Mouse (Mus musculus) kidney, embryonic 16.5 days (tissue): ENCODE measurements at regions not wholly inside any gene's neighbourhood (a gene's known extent, or its start where the extent isn't known, plus 50 kb on each side); places are given as distances from the start of the nearest gene placed in this dataset.

Source experiments
- ATAC-seq: fragments of 200-750 bp; cut with Nextera tagmentation; 2 replicates; pipeline ENCODE4 v1.8.0; 2017; ENCODE audit warnings: moderate TSS enrichment; ENCODE audit not compliant: low FRiP score, low TSS enrichment
- H3K27ac ChIP-seq: fragments of 300-500 bp; sonication (generic); 2 replicates; pipeline ENCODE4 v1.5.1; 2014; ENCODE audit warnings: low read length
- H3K27me3 ChIP-seq: fragments of 300-500 bp; sonication (generic); 2 replicates; pipeline ENCODE4 v1.6.1; 2014; ENCODE audit warnings: low read length, control low read depth, mixed read lengths; ENCODE audit not compliant: insufficient read depth
- H3K36me3 ChIP-seq: fragments of 300-500 bp; sonication (generic); 2 replicates; pipeline ENCODE4 v1.6.1; 2014; ENCODE audit warnings: low read length, control low read depth, mixed read lengths; ENCODE audit not compliant: insufficient read depth
- H3K4me1 ChIP-seq: fragments of 300-500 bp; sonication (generic); 2 replicates; pipeline ENCODE4 v1.6.1; 2014; ENCODE audit warnings: low read length, control low read depth, mixed read lengths; ENCODE audit not compliant: insufficient read depth
- H3K4me2 ChIP-seq: fragments of 300-500 bp; sonication (generic); replicated peaks from 2 replicates; pipeline ENCODE4 v1.6.1; 2014; ENCODE audit warnings: low read depth, low read length
- H3K4me3 ChIP-seq: fragments of 300-500 bp; sonication (generic); 2 replicates; pipeline ENCODE4 v1.5.1; 2014; ENCODE audit warnings: mild to moderate bottlenecking, low read length
- H3K9ac ChIP-seq: fragments of 300-500 bp; sonication (generic); replicated peaks from 2 replicates; pipeline ENCODE4 v1.6.1; 2014; ENCODE audit warnings: low read length
- H3K9me3 ChIP-seq: fragments of 300-500 bp; sonication (generic); 2 replicates; pipeline ENCODE4 v1.6.1; 2016; ENCODE audit warnings: low read length, control low read depth
- WGBS: fragments of 180-500 bp; shearing (Covaris S2); extraction: QIAGEN DNeasy Blood & Tissue Kit; methylation state at CpG from one replicate; pipeline ENCODE4 v1.1.7; 2014; 5-methylcytosine and 5-hydroxymethylcytosine counted together

DNA sequence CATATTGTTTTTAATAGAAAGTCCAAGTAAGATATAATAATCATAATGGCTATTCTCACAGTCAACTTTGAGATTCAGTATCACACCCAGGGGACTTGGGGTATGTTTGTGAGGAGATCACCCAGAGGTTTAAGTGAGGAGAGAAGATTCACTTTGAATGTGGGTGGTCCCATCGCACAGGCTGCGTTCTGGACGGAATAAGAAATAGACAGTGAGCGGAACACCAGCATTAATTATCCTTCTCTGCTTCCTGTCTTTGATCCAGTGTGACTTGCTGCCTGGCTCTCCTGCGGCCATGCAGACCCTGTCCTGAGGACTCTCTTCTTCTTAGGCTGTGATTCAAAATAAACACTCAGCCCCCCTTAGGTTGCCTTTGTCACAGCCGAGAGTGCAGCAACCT, 60.6 kb upstream of the Kras start:
- Histone ChIP-seq H3K4me1 (no peaks in the 10 kb centered on the region), H3K27me3 (no peaks in the 10 kb centered on the region), H3K36me3 (no peaks in the 10 kb centered on the region), H3K27ac (no peak overlapping the region), H3K9me3 (no peaks in the 10 kb centered on the region), H3K9ac (no peak overlapping the region), H3K4me2 (no peak overlapping the region), H3K4me3 (no peak overlapping the region)
- ATAC-seq = no peak
- 30% methylated on average over 6 of the region's 6 CpGs for WGBS

DNA sequence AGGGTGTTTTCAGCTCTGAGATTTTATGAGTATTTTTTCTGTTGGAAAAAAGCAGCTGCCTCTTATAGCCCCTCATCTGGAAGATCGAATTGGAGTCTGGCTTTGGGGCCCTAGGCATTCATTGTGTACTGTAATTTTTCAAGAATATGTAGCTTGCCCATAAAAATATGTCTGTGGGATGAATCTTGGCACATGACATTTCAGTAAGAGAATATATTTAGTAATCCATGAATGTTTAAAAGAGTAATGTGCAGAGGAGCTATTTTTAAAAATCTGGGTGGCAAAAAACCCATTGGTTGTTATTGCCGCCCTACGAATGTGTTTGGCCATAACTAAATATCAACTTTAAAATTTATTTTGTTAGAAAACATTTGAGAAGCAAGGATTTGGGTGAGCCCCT, 59.0 kb upstream of the Kras start:
- 82% methylated on average over 3 of the region's 3 CpGs for WGBS

DNA sequence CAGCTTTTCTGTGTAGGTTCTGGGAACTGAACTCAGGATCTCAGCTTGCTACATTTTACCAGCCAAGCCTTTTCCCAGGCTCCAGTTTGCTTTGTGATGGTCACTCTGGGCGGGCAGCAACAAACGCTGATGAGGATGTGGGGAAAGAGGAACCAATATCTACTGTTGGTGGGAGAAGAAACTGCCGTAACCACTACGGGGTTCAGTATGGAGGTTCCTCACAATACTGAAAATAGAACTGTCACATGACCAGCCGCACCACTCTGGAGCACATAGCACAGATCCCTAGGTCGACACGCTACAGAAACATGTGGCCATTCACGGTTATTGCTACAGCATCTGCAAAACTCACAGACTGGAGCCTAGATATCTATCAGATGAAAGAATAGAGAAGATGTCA, 57.2 kb upstream of the Kras start:
- 95% methylated on average over 8 of the region's 8 CpGs for WGBS
- H3K4me3 ChIP-seq = no peak overlapping the region
- no peaks in the 10 kb centered on the region for H3K27me3 ChIP-seq
- no peak for ATAC-seq
- no peak overlapping the region for H3K9ac ChIP-seq
- H3K27ac ChIP-seq = no peak overlapping the region
- H3K36me3 ChIP-seq = no peaks in the 10 kb centered on the region
- H3K4me2 ChIP-seq = no peak overlapping the region
- no peaks in the 10 kb centered on the region for H3K9me3 ChIP-seq
- H3K4me1 ChIP-seq = peaks cover 9% of the 10 kb centered on the region

More for the DNA sequence above, 59.0 kb upstream of the Kras start:
- Histone ChIP-seq H3K36me3 (no peaks in the 10 kb centered on the region), H3K9me3 (no peaks in the 10 kb centered on the region), H3K27me3 (no peaks in the 10 kb centered on the region), H3K4me2 (no peak overlapping the region), H3K4me1 (no peaks in the 10 kb centered on the region), H3K4me3 (no peak overlapping the region), H3K9ac (no peak overlapping the region), H3K27ac (no peak overlapping the region)
- no peak for ATAC-seq

DNA sequence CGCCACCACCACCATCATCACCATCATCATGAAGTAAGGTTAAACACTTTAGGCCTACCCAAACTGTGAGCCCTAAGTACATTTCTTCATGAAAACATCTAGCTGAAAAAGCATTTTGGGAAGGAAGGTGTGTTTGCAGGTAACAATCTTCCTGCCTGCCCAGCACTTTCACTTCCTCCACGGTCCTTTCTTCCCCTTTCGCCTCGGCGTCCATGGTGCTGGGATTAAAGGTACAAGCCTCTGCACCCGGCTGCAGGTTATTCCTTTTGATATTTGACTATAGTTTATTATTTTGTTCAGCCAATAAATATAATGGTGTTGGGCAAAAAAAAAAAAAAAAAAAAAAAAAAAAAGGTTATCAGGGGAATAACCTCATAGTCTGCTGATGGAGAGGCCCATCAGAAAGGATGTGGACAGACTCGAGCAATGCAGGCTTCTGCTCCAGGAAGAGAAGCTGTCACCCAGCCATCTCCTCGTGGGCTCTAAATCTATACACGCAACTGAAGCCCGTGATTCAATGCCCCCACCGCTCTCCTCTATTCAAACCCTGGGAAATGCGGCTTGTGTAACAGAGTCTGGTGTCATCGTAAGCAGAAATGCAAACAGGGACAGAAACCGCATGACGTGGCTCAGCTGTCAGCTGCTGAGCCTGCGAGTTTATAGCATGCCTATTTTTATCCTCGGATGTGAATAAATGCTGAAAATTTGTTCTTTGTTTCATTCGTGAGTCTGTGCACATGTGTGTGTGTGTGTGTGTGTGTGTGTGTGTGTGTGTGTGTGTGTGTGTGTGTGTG, 56.5 kb upstream of the Kras start:
- Histone ChIP-seq H3K27me3 (no peaks in the 10 kb centered on the region), H3K36me3 (no peaks in the 10 kb centered on the region), H3K9ac (no peak overlapping the region), H3K4me3 (no peak overlapping the region), H3K4me1 (peaks cover 9% of the 10 kb centered on the region), H3K27ac (no peak overlapping the region), H3K4me2 (0 out of 2 replicates have a peak overlapping the region, but pooled peaks have one; percentile 10), H3K9me3 (no peaks in the 10 kb centered on the region)
- whole genome bisulfite sequencing = 67% methylated on average over 18 of the region's 18 CpGs
- no peak for ATAC-seq

DNA sequence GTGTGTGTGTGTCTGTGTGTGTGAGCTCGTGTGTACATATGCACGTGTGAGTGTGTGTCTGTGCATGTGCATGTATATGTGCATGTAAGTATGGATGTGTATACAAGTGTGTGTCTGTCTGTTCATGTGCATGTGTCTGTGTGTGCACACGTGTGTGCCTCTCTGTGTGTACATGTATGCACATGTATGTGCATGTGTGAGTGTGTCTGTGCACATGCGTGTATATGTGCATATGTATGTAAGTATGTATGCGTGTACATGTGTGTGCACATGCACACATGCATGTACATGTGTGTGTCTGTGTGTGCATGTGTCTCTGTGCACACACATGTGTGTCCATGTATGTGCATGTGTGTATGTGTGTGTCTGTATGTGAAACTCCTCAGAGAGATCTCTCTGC, 55.6 kb upstream of the Kras start:
- 95% methylated on average over 5 of the region's 5 CpGs for WGBS

DNA sequence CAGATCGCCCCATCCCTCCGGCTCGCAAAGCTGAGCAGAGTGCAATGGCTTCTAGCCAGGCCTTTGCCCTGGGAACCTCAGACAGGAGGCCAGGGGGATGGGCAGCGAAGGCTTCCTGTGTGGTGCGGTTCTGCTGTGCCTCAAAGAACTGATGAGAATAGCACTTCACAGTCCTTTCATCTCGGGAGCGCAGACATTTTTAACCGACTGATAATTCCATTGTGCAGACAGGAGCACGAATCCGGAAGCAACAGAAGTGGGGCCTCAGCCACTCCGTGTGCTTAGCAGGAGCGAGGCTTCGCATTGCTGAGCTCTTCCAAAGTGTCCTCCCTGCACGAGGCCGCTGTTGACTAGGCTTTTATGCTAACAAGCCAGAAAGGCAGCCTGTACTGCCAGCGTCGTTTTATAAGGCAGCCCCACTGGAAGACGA, 53.6 kb upstream of the Kras start:
- H3K4me1 ChIP-seq = peaks cover 9% of the 10 kb centered on the region
- H3K9me3 ChIP-seq = no peaks in the 10 kb centered on the region
- H3K4me2 ChIP-seq = peak overlapping the region; percentile 48
- no peaks in the 10 kb centered on the region for H3K27me3 ChIP-seq
- peak; percentile 68 for ATAC-seq
- peak overlapping the region; percentile 51 for H3K9ac ChIP-seq
- H3K4me3 ChIP-seq = peak overlapping the region; percentile 27
- peak overlapping the region; percentile 12; the same call in 1 of the 2 replicates for H3K27ac ChIP-seq
- 11% methylated on average over 18 of the region's 18 CpGs for WGBS
- H3K36me3 ChIP-seq = no peaks in the 10 kb centered on the region

More for the DNA sequence above, 55.6 kb upstream of the Kras start:
- peaks cover 9% of the 10 kb centered on the region for H3K4me1 ChIP-seq
- no peaks in the 10 kb centered on the region for H3K36me3 ChIP-seq
- no peak for ATAC-seq
- no peaks in the 10 kb centered on the region for H3K27me3 ChIP-seq
- H3K9ac ChIP-seq = no peak overlapping the region
- no peak overlapping the region for H3K4me2 ChIP-seq
- H3K4me3 ChIP-seq = no peak overlapping the region
- H3K27ac ChIP-seq = no peak overlapping the region
- no peaks in the 10 kb centered on the region for H3K9me3 ChIP-seq

DNA sequence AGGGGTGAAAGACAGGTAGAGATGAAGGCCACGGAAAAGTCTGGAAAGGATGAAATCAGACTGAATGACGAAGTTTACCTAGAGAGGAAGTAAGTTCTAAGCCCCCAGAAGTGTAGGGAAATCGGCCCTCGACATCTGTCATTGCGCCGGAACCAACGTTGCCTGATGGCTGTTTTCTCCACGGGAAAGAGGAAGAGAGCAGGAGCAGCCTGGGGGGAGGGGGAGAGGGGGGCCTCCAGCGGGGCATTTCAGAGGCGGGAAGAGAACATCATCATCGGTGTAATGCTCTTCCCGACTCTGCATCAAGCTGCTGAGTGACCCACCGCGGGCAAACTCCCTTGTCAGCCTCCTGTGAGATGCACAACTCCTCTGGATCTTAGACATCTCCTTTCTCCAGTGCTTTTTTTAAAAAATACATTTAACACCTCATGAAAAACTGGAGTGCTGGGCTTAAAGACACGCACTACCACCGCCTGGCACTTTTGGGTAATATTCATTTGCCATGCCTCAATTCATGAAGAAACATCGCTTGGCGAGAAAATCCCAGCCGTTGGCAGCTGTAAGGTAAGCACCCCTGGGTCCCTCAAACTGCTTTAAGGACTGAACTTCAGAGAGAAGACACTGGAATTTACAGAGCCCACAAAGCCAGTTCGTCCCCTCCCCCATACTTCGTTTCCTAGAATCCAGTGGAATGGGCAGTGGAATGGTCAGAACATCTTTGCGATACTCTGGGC, 53.0 kb upstream of the Kras start:
- peak overlapping the region; percentile 12; the same call in 1 of the 2 replicates for H3K27ac ChIP-seq
- no peaks in the 10 kb centered on the region for H3K36me3 ChIP-seq
- peak overlapping the region; percentile 27 for H3K4me3 ChIP-seq
- H3K4me1 ChIP-seq = peaks cover 9% of the 10 kb centered on the region
- no peaks in the 10 kb centered on the region for H3K27me3 ChIP-seq
- 49% methylated on average over 22 of the region's 22 CpGs for WGBS
- no peaks in the 10 kb centered on the region for H3K9me3 ChIP-seq
- H3K9ac ChIP-seq = peak overlapping the region; percentile 51
- ATAC-seq = no peak
- peak overlapping the region; percentile 48 for H3K4me2 ChIP-seq

DNA sequence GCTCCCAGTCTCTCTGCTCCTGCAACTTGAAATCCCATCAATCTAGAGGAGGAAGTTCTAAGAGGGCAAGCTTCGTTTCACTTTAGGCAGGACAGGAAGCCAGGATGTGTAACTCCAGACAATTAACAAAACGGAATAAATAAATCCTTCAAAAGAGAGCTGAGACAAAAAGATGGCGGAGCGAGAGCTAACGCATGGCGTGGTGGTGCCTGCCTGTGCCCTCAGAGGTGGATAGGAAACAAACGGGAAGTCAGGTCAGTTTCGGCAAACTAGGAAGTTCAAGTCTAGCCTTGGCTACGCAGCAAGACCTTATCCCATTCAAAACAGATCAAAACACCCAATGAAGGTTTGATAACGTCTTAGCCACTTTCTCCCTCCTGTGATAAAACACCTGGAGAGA, 52.1 kb upstream of the Kras start:
- Histone ChIP-seq H3K36me3 (no peaks in the 10 kb centered on the region), H3K27ac (no peak overlapping the region), H3K4me2 (no peak overlapping the region), H3K4me3 (no peak overlapping the region), H3K9ac (no peak overlapping the region), H3K9me3 (no peaks in the 10 kb centered on the region), H3K4me1 (peaks cover 9% of the 10 kb centered on the region), H3K27me3 (peaks cover 3% of the 10 kb centered on the region; the same call in 1 of the 2 replicates)
- no peak for ATAC-seq
- WGBS = 78% methylated on average over 10 of the region's 10 CpGs

DNA sequence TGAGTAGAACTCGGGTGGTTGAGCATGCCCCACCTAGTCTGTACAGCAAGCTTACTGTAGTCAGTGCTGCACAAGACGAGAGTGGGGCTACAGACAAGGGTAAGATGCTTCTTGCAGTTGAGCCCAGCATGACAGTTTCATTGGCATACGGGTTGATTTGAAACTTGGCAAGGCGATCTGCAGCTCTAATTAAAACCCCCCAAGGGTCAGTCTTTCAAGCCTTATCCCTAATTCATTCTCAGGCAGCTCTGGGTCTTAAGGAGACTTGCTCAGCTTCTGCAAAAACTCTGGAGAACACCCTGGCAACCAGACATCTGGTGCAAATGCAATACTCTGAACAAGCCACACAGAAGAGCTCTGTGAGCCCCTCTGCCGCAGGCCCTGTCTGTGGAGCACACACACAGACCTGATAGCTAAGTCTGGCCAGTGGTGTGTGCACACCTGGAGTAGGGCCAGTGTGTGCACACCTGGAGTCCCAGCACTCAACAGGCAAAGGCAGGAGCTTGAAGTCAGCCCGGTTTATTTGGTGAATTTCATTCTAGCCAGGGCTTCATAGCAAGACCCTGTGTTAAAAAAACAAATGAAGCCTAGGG, 50.3 kb upstream of the Kras start:
- Histone ChIP-seq H3K4me1 (peaks cover 9% of the 10 kb centered on the region), H3K4me3 (no peak overlapping the region), H3K36me3 (no peaks in the 10 kb centered on the region), H3K9ac (no peak overlapping the region), H3K27me3 (peaks cover 3% of the 10 kb centered on the region; the same call in 1 of the 2 replicates), H3K4me2 (no peak overlapping the region), H3K27ac (no peak overlapping the region), H3K9me3 (no peaks in the 10 kb centered on the region)
- 61% methylated on average over 6 of the region's 6 CpGs for WGBS
- no peak for ATAC-seq
